Mouse (Mus musculus) cerebellum, postnatal 36 days (tissue): ENCODE results near the gene Zfp639.

Experiments used
- DNase-seq, 2 experiments: peaks; one replicate each; pipeline ENCODE4 v3.0.0; 2021 to 2022; ENCODE audit warnings: mixed read lengths in 2 of 2

The Zfp639 gene

GRCm38 (mm10) chr3:32509496-32510374 lies at the start of gene Zfp639:
Gene Zfp639 (plus strand): TSS chr3:32510259.
- peak in 1 of 2 experiments; percentile 20 for DNase-seq

- no peak for DNase-seq
Observed at GRCm38 (mm10) chr3:32467321-32467720, 42.7 kb upstream of the Zfp639 start.

GRCm38 (mm10) chr3:32468411-32468810 lies 41.6 kb upstream of the Zfp639 start:
- DNase-seq: no peak

GRCm38 (mm10) chr3:32470449-32470848 lies 39.6 kb upstream of the Zfp639 start:
- no peak for DNase-seq

GRCm38 (mm10) chr3:32471098-32471497 lies 39.0 kb upstream of the Zfp639 start:
- DNase-seq: no peak

GRCm38 (mm10) chr3:32472191-32472900 lies 37.7 kb upstream of the Zfp639 start:
- DNase-seq: no peak

- DNase-seq: no peak
Observed at GRCm38 (mm10) chr3:32473184-32473583, 36.9 kb upstream of the Zfp639 start.

GRCm38 (mm10) chr3:32479961-32480360 lies 30.1 kb upstream of the Zfp639 start:
- no peak for DNase-seq

GRCm38 (mm10) chr3:32483035-32483434 lies 27.0 kb upstream of the Zfp639 start:
- DNase-seq: no peak

GRCm38 (mm10) chr3:32486543-32486942 lies 23.5 kb upstream of the Zfp639 start:
- no peak for DNase-seq

- DNase-seq: no peak
Observed at GRCm38 (mm10) chr3:32488172-32488571, 21.9 kb upstream of the Zfp639 start.

- no peak for DNase-seq
Observed at GRCm38 (mm10) chr3:32490076-32490927, 19.8 kb upstream of the Zfp639 start.

- no peak for DNase-seq
Observed at GRCm38 (mm10) chr3:32490928-32491315, 19.1 kb upstream of the Zfp639 start.

GRCm38 (mm10) chr3:32492097-32493090 lies 17.7 kb upstream of the Zfp639 start, which contains the start of gene Kcnmb3:
Gene Kcnmb3 (minus strand): TSS chr3:32492231.
- DNase-seq: no peak

- DNase-seq: no peak
Observed at GRCm38 (mm10) chr3:32494387-32495087, 15.5 kb upstream of the Zfp639 start.

- no peak for DNase-seq
Observed at GRCm38 (mm10) chr3:32495088-32495770, 14.8 kb upstream of the Zfp639 start.

- DNase-seq: no peak
Observed at GRCm38 (mm10) chr3:32495856-32496710, 14.0 kb upstream of the Zfp639 start.

GRCm38 (mm10) chr3:32496711-32497070 lies 13.4 kb upstream of the Zfp639 start:
- no peak for DNase-seq

- DNase-seq: no peak
Observed at GRCm38 (mm10) chr3:32500346-32500745, 9.7 kb upstream of the Zfp639 start.
